Mouse (Mus musculus) heart, adult 18-20 months (tissue): Measurements from ENCODE around the gene Gm44511. TPM values are rescaled to one million over a fixed set of nuclear protein-coding genes. Genes with fewer than 3 reads are reported as not detected.
A peak's percentile ranks its signal among the peaks of the same experiment; 100 is the strongest.
"Not testable (repeated sequence)": the region's sequence is repeated elsewhere in the genome, so short reads cannot be mapped to it uniquely, and the experiment has no call there.

Experiments
- DNase-seq, 2 experiments: peaks; one replicate each; pipeline ENCODE4 v3.0.0; 2021 to 2022; ENCODE audit warnings: mixed read lengths in 1 of 2
- total RNA-seq, 2 experiments: library from RNA; stranded (reverse); gene quantifications; 2 replicates each; pipeline ENCODE4 v1.2.3; 2021

Gene Gm44511
- total RNA-seq, 2 experiments from 2014 or later: not detected

DNA sequence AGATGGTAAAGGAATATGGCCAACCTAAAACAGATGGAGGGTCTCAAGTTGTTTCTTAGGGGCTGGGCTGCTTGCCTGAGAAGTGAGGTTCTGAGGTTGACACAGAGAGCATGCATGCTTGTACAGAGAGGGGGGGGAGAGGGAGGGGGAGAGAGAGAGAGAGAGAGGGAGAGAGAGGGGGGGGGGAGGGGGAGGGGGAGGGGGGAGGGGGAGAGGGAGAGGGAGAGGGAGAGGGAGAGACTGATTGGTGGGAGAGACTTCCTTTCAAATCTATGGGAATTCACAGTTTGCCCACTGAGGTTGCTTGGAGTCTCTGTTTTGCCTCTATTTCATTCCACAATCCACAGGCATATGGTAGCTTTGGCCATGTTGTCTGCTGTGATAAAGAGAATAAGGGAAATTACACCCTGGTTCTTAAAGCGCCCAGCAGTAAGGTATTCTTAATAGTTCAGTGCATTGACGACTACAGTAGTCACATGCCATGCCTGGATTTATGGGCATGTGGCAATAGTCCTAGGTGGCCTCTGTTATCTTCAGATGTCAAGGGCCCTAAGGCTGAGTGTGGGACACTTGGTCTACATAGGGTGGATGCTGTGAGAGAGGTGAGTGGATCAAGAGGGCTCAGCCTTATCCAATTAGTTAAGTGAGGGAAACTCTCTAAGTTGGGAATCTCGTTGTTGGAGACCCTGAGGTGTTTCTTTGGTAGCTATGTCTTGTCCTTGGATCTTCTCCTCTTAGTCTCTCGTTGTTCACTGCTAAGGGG, 15.4 kb upstream of the Gm44511 start:
- no peak for DNase-seq

DNA sequence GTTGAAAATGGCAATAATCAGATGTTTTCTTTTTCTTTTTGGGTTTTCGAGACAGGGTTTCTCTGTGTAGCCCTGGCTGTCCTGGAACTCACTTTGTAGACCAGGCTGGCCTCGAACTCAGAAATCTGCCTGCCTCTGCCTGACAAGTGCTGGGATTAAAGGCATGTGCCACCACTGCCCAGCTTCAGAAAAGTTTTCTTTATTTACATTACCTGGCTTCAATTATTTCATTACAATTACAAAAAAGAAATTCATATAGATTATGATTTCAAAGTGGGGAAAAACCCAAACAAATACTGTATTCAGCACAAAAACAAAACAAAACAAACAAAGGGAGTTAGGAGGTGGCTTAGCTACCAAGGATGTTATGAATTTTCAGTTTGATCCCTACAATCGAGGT, 14.6 kb upstream of the Gm44511 start:
- DNase-seq: not testable (repeated sequence)

DNA sequence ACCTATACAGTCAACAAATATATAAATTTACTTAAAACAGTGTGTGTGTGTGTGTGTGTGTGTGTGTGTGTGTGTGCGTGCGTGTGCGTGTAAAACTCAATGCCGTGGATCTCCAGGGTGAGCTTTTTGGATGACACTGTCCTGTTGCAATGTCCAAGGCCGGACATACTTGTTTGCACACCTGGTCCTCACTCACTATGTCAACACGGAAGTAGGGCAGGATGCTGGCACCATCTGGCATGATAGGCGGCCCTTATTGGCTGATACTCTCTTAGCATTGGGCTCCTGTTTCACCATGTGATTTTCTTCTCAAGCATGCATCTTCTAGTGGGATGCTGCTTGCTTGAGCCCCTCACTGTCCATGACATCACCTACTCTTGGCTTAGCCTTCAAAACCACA, 13.8 kb upstream of the Gm44511 start:
- DNase-seq: no peak

DNA sequence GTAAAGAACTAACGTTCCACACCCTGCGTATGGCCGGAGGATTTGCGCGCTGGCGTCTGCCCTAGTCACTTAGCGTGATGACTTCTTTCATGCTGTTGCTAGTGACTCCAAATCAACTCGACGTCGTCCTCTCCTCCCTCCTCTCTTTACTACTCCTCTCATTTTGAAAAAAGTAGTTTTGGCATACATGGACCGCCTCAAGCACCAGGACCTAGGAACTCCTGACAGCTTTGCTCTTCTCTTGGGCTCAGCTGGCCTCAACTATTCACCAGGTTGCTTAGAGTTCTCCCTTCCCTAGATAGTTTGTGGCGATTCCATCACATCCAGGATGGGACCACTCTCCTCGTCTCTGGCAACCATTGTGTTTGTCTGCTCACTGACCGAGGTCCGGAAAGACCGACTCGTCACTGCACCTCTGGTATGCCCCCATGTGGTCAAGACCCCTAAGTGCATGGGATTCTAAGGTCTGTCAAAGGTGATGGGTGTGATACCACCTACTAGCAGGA, 13.2 kb upstream of the Gm44511 start:
- peak; percentile 93 to 95 for DNase-seq

DNA sequence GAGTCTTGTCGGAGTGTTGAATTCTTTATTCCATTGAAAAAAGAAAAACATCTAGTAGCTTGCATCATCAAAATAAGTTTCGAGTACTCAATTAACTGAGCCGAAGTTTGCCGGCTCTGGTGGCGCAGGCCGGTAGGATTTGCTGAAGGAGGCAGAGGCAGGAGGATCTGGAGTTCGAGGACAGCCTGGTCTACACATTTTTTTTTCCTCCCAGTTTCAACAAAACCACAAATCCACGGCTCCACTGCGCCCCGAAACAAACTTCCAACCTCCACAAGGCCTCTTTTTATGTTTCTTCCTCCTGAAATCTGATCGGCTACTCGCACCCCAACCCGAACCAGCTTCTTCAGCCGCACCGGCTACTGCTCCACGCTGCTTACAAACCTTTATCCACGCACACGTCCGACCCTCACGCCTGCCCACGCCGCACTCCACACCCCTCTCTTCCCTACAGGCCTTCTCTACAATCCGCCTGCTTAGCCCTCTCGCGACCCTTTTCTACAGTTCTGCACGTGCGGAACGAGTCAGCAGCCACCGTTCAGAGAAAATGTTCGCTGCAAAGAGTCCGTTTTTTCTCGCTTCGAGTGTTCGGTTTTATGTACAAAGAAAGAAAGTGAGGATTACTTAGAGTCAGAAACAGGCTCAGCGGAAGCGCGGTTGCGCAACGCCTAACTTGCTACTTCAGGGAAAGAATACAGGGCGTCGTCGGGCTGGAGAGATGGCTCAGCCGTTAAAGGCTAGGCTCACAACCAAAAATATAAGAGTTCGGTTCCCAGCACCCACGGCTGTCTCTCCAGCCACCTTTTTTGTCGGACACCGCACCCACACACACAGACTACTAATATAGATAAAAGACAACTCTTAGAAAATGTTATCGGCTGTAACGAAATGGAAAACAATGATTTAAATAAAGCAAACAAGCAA, 12.5 kb upstream of the Gm44511 start:
- DNase-seq: peak; percentile 92 to 96

DNA sequence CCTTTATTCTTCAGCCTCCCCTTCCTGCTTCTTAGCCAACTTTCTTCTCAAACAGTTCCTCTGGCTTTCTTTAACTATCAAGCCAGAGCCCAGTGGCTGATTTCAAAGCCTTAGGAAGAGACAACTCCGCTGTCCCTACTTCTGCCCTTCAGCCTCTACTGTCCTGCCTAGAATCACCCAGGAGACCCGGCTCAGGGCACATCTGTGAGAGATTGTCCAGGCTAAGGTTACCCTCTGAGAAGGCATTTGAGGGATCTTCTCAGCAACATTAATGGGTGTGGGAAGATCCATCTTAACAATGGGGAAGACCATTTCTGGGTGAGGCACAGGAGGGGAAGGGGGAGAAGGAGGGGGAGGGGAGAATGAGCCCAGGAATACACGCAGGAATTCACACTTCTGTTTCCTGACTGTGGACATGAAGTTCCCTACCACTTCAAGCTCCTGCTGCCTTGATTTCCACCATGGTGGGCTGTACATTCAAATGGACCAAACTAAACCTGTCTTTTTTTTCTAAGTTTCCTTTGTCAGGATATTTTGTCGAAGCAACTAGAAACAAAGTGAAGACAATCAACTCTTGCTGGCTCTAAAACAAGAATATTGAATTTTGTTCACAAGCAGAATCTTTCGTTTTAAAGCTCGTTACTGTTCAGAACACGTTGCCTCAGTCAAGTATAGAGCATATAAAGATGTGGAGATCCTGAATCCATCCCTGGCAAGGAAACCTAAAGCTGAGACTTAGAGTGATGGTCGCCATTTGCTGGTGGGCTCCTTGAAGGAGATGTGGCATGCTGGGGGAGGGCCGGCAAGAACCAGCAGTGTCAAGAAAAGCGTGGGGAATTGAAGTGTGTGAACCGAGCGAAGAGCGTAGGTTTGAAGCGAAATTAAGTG, 11.6 kb upstream of the Gm44511 start:
- peak in 1 of 2 experiments; percentile 54 for DNase-seq

DNA sequence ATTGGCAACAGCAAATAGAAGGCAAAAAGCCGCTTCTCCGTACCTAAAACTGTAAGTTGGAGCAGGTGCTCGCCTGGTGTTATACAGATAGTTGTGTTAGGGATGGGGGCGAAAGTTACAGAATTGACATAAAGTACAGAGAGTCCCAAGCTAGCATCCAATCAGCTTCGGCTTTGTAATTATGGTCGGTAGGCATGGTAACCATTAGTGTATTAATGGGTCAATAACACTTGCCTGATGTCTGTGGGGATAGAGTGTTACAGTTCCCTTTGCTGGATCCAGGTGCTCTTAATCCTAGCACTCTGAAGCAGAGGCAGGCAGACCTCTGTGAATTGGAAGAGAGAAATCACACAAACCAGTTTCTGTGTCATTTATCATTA, 10.8 kb upstream of the Gm44511 start:
- DNase-seq: no peak

DNA sequence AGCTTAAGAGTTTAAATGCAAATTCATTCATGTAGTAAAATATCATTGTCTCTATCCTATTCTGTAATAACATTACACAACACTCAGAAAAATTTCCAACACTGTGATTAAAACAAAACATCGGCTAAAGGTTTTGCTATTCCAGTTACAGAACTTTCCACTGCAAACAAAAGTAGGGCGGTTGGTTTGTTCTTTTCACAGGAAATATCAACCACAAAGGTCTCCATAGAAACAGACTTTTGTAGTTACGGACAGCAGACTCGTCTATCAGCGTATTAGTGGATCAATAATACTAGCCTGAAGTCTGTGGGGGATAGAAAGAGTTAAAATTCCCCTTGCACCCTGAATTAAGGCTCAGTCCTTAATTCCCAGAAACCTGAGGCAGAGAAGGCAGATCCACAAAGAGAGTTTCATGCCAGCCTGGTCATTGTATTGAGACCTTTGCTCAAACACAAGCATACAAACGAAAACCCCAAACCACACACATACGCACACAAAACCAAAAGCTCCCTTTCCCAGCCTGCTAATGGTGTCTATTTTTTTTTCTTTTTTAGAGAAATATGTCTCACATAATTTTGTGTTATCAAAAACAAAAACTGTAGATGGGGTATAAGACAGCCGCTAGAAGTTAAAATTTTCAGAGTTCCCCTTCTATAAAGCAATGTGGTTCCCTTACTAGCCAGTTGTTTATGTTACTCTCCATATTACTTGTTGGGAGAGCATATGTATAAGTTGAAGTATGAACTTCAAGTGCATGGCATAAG, 10.3 kb upstream of the Gm44511 start:
- DNase-seq: no peak

DNA sequence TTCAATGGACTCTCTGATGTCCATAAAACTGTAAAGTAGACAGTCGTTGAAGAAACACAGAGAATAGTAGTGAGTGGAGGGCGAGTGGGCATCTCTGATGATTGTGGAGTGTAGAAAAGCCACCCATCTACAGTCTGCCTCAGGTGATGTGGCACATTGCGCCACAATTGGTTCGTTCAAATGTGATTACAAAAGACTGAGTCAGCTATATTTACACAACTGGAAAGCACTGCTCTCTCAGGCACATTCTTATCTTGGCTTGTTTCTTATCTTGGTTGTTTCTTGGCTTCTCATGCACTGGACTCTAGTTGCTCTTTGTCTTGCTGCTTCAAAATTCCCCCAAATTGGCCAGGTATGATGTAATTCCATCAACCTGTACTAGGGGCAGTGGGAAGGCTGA, 9.5 kb upstream of the Gm44511 start:
- no peak for DNase-seq

DNA sequence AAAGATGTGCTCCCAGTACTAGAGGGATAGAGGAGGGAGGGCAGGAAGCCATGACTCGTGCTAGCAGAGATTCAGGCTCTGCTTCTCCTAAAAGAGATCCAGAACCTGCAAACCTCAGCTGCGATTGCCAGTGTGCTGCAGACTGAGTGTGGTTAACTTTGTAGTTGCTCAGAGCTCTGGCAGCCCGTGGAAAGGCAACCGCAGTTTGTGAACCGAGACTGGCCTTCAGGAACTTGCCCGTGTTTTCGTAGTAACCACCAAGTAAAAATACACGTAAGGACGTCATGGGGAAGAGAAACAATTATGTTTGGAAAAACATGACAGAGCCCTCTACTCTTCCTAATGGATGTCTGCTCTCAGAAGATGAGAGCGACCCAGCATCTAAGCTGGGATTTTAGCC, 6.9 kb upstream of the Gm44511 start:
- no peak for DNase-seq

DNA sequence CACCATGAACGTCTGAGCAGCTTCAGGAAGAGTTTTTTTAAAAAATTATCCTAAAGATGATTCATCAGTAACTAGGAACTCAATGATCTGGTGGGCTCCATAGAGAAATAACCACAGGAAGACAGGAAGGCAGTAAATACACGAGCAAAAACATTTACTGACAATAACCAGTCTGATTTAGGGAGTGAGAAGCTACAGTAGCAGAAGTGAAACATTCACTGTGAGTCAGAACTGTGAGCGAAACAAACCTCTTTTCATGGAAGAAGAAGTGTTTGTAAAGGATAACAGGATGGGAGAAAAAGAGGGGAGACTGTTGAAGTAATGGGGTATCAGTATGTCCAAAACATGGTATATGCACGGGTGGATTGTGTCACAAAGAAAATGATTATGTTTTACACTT, 3.7 kb upstream of the Gm44511 start:
- DNase-seq: no peak

DNA sequence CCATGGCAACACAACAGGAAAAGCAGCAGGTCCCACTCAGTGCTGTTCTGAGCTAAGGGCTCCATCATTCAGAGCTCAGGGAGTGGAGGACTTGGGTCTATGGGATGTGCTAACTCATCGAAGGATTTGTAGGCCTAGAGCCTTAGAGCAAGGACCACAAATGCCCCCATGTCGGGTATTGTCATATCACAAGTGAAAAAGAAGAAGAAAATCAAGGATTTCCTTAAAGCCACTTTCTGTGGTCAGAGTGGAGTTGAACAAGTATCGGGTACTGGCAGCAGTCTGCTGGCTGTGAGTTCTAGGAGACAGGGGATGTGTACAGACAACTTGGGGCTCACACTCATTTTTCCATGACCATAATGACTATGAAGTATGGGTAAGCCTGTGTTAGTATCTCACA, 666 bp upstream of the Gm44511 start:
- DNase-seq: no peak

DNA sequence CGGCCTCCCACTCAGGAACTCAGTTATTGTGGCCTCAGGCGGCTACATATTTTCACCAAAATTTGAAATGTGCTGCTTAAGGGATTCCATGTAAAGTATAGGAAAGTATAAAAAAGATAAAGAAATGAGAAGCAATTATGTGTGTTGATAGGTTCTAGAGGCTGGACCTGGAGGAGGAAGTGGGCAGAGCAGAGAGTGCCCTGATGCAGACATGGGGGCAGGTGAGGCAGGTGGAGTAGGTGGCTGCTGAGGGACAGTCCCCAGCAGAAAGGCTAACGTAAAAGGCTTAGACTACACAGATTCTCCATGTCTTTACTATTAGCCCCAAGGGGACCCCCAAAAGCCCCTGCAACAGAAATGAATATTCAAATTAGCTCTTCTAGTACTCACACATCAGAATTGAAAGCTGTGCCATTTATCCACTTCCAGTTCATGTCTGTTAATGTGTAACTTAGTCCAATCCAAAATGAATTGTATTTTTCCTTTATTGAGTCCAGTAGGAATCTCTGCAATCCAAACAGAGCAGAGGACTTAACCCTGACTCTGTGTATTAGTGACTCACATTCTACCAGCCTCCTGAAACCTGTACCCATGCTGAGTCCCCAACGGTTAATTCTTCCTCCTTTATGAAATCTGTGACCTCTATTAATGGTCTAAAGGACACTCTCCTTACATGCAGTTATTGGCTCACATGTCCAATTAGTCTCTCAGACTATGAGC, 7.9 kb downstream of the Gm44511 start:
- no peak for DNase-seq

DNA sequence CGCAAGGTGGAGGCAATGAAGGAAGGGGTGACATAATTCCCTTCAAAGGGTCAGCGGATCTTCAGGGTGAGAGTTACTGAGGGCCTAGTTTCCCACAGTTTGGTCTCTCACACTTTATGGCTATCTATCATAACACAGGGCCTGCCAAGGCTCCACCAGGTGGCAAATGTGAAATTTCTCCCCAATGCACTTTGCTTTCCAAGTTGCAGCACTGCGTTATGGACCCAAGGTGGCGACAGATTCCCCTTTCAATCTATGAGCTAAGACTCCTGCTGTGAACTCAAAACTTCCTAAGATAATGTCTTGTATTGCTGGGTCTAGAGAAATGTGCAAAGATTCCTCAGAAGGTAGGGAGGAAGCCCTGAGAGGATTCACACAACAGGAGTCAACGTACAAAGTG, 17.6 kb downstream of the Gm44511 start:
- DNase-seq: peak in 1 of 2 experiments; percentile 25

DNA sequence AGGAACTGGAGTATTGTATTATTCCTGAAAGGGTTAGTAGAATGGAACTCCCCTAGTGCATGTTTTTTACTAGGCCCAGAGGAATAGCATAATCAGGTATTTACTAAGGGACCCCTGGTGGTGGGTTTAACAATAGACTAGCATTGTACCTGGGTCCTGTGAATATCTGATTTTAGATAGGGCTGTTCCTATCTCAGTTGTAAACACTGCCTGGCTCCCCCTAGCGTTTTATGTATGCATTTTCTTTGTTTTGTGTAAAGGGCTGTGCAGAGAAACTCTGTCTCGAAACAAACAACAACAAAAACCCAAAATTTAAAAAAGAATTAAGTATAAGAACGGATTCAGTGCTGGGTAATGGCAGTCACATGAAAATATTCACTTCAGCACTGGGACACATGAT, 19.1 kb downstream of the Gm44511 start:
- peak in 1 of 2 experiments; percentile 15 for DNase-seq

DNA sequence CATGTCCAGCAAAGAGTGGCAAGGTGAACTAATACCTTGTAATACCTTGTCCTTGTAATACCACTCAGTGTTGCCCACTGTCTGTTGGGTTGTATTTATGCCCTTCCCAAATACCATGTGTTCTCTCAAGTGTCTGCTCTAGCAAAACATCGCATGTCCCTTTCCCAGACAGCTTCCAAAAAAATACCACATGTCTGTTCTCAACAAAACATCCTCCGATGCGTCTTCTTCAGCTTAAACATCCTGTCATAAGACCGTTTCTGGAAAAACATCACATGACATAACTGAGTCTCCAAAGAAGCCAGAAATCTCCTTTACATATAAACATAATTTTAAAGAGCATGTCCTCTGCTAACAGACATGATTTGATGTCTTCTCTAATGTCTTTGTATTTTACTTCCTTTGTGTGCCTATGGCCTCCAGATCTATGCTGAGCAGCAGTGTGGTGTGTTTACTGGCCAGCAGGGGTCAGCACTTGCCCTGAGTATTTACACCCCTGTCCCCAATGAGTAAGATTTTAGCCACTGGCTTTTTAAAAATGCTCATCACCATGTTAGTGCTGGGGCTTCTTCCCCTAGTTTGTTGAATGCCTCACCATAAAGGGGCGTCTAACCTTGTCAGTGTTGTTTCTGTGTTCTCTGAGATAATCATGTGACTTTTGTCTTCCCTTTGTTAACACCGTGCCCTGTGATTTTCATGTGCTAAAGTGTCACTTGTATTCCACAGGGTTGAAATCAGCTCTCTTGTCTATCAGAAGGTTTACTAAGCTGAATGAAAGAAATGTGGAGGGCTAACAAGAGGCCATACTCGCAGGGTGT, 21.1 kb downstream of the Gm44511 start:
- DNase-seq: peak; percentile 70 to 71

DNA sequence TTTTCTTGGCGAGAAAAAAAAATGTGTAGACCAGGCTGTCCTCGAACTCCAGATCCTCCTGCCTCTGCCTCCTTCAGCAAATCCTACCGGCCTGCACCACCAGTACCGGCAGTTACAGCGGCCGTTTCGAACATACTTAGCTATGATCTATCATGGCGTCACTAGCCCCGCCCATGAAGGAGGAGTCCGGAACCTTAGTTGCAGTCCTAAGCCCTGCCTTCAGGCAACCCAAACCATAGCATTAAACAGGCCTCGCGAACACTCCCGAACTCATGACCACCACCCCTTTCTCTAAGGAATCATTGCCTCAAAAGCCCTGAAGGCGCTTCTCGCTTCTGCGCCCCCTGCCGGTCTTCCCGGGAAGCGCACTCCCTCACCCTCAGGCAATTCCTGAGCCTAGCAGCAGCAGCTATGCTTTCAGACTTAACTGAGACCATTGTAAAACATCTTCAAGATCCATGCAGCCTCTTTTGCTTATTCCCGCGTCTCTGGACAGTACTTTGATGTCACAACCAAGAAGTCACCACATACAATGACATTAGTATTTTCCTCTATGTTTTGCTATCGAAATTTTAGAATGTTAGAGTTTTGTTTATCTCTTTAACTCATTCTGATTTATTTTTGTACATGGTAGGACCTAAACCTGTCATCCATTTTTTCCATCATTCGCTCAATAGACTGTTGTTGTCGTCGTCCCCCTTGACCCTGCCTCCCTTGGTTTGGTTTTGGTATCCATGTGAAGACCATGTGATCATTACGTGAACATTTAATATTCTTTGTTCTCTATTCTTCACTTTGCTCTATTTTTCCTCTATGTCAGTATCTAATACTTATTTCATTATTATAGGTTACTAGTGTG, 22.9 kb downstream of the Gm44511 start:
- DNase-seq: peak; percentile 96 to 98

DNA sequence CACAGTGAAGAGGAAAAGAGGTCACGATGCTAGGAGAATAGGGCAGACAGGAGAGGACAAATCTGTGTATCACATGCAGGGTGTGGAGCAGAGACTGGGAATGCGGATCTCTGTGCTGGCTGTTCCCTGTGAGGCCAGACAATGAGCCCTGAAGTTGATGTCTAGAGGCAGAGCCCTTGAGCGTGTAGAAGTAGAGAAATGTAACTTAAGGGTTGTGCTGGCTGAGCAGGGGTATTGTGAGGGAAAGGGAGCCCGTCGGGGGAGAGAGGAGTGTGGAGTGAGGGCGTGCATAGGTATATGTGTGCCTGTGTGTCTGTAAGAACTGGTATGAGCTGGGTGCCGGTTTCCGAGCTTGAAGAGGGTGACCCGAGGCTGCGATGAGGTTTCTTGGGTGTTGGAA, 23.6 kb downstream of the Gm44511 start:
- DNase-seq: no peak

DNA sequence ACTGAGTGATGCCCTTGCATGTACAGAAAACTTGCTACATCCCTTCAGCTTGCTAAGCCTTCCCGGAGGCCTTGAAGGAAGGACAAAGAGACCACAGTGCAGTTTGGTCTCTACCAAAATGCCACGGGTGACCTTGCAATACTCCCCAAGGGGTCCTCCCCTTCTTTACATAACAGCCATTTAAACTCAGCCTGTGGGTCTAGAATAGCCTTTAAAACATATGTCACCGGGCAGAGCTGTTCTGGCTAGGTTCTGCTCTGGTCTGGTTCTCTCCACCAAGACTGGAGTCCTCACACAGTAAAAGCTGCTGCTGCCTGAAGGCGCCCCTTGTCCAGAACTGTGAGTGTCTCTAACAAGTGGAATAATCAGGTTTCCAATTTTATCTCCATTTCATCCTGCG, 25.4 kb downstream of the Gm44511 start:
- not testable (repeated sequence) for DNase-seq
